Mouse (Mus musculus) heart, embryonic 11.5 days (tissue): ENCODE results near the gene Slc12a8. TPM values are rescaled to one million over a fixed set of nuclear protein-coding genes. Genes with fewer than 3 reads are reported as not detected.
A peak's percentile ranks its signal among the peaks of the same experiment; 100 is the strongest.

Source experiments
- ATAC-seq: fragments of 200-750 bp; cut with Nextera tagmentation; replicated peaks from 2 replicates; pipeline ENCODE4 v1.8.0; 2017; ENCODE audit warnings: moderate library complexity; ENCODE audit not compliant: insufficient number of reproducible peaks, low FRiP score, low TSS enrichment
- H3K27ac ChIP-seq: fragments of 300-500 bp; sonication (generic); 2 replicates; pipeline ENCODE4 v1.5.1; 2014; ENCODE audit warnings: mild to moderate bottlenecking, low read depth, low read length
- H3K27me3 ChIP-seq: fragments of 300-500 bp; sonication (generic); 2 replicates; pipeline ENCODE4 v1.6.1; 2014; ENCODE audit warnings: mild to moderate bottlenecking, low read length, mixed read lengths; ENCODE audit not compliant: control insufficient read depth, insufficient read depth
- H3K36me3 ChIP-seq: fragments of 300-500 bp; sonication (generic); 2 replicates; pipeline ENCODE4 v1.6.1; 2014; ENCODE audit warnings: mild to moderate bottlenecking, low read length, moderate library complexity, mixed read lengths; ENCODE audit not compliant: control insufficient read depth, insufficient read depth
- H3K4me1 ChIP-seq: fragments of 300-500 bp; sonication (generic); 2 replicates; pipeline ENCODE4 v1.6.1; 2014; ENCODE audit warnings: low read length; ENCODE audit not compliant: control insufficient read depth, insufficient read depth
- H3K4me2 ChIP-seq: fragments of 300-500 bp; sonication (generic); 2 replicates; pipeline ENCODE4 v1.6.1; 2014; ENCODE audit warnings: mild to moderate bottlenecking, moderate library complexity
- H3K4me3 ChIP-seq: fragments of 300-500 bp; sonication (generic); 2 replicates; pipeline ENCODE4 v1.5.1; 2014; ENCODE audit warnings: low read depth, low read length
- H3K9ac ChIP-seq: fragments of 300-500 bp; sonication (generic); 2 replicates; pipeline ENCODE4 v1.6.1; 2014; ENCODE audit warnings: mild to moderate bottlenecking, low read depth, low read length, moderate library complexity
- H3K9me3 ChIP-seq: fragments of 300-500 bp; sonication (generic); replicated peaks from 2 replicates; pipeline ENCODE4 v1.6.1; 2016; ENCODE audit warnings: low read length; ENCODE audit not compliant: control insufficient read depth
- WGBS: fragments of 180-500 bp; shearing (Covaris S2); extraction: QIAGEN DNeasy Blood & Tissue Kit; methylation state at CpG from one replicate; pipeline ENCODE4 v1.1.7; 2014; ENCODE audit not compliant: insufficient replicate concordance; 5-methylcytosine and 5-hydroxymethylcytosine counted together
- polyA plus RNA-seq: library from polyadenylated mRNA; unstranded; fragments of >200 nt; fragmentation: Nextera tagmentation; extraction: Ambion mirVana; gene quantifications from 2 replicates; pipeline ENCODE4 v1.2.1, GENCODE M21; 2014

Gene Slc12a8
- polyA plus RNA-seq, 1 experiment from 2014 or later = 2.0 TPM

DNA sequence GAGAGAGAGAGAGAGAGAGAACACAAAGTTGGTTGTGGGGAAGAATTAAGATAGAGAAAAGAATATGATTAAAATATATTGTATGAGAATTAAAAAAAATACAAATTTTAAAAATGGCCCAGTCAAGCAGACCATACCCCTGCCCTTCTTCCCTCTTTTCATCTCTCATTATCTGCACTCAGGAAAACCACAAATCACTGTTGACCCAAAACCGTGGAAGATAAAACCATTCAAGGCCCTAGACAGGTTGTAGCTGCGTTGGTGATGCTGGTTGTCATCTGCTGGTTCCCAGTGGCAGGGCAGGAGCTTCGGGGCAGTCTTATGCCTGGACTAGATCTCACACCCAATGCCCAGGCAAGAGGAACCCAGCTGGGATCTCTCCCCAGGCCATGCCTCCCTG is 66.2 kb downstream of the Slc12a8 start:
- 32% methylated on average over 3 of the region's 3 CpGs for WGBS
- ATAC-seq = no peak
- no peaks in the 10 kb centered on the region for H3K27me3 ChIP-seq
- H3K36me3 ChIP-seq = no peaks in the 10 kb centered on the region
- peak overlapping the region; percentile 84 for H3K27ac ChIP-seq
- peaks cover 54% of the 10 kb centered on the region for H3K4me1 ChIP-seq
- peak overlapping the region; percentile 61 for H3K4me2 ChIP-seq
- no peak overlapping the region for H3K9ac ChIP-seq
- no peaks in the 10 kb centered on the region for H3K9me3 ChIP-seq
- no peak overlapping the region for H3K4me3 ChIP-seq

DNA sequence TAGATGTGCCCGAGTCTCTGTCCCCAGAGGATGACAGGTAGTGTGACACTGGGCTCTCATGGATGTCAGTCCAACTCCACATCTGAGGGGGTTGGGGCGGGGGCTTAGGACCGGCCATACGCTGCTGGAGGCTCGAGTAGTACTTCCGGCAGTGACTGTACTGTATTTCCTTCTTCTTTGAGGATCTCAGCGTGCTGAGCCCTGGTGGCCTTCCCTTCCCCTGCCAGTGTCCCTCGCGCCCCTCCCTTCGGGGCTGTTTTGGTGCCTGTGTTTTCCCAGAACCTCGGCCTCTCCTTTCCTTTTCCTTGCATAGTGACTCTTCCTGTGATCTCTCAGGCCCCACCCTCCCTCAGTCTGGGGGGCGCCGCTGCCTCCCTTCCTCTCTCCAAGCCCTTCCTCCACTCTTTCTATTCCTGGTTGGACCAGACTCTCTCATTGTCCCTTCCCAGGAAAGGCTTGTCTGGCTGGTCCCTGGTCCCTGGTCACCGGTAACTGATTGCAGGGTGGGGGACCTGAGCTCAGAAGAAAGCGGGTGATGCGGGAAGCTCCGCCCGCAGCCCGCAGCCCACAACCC is 66.8 kb downstream of the Slc12a8 start:
- Histone ChIP-seq H3K27me3 (no peaks in the 10 kb centered on the region), H3K4me2 (peak overlapping the region; percentile 61), H3K9ac (peak overlapping the region; percentile 65), H3K9me3 (no peaks in the 10 kb centered on the region), H3K27ac (peak overlapping the region; percentile 84), H3K4me1 (peaks cover 48% of the 10 kb centered on the region), H3K4me3 (peak overlapping the region; percentile 30), H3K36me3 (no peaks in the 10 kb centered on the region)
- no peak for ATAC-seq
- 14% methylated on average over 18 of the region's 19 CpGs for WGBS

DNA sequence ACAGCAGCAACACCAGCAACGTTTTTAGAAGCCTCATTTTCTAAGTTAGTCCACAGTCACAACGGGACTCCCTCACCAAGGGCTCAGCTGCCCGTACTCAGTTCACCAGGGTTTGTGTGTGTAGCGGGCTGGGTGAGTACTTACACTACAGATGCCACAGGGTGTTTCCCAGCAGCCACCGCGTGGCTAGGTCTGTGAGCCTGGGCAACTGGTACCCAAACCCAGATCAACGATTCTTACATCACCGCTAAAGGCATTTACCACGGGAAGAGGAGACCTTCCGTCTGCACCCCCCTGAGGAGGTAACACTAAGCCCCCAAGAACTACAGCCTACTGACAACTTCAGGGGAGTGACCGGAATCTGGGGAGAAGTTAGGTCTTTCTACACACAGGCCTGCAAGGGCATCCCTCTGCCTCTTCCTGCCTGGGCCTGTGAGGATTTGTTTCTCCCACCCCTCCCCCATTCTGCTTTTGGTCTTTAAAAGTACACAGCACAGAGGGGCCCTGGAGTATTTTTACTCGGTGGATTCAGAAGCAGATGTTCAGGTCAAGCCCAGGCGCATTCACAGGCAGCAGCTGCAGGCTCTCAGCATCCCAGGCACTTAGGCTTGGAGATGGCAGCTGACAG is 67.4 kb downstream of the Slc12a8 start:
- no peaks in the 10 kb centered on the region for H3K27me3 ChIP-seq
- peak overlapping the region; percentile 30 for H3K4me3 ChIP-seq
- 19% methylated on average over 13 of the region's 13 CpGs for WGBS
- H3K36me3 ChIP-seq = no peaks in the 10 kb centered on the region
- no peaks in the 10 kb centered on the region for H3K9me3 ChIP-seq
- H3K9ac ChIP-seq = peak overlapping the region; percentile 65
- peak overlapping the region; percentile 61 for H3K4me2 ChIP-seq
- peaks cover 45% of the 10 kb centered on the region for H3K4me1 ChIP-seq
- no peak for ATAC-seq
- peak overlapping the region; percentile 84 for H3K27ac ChIP-seq

DNA sequence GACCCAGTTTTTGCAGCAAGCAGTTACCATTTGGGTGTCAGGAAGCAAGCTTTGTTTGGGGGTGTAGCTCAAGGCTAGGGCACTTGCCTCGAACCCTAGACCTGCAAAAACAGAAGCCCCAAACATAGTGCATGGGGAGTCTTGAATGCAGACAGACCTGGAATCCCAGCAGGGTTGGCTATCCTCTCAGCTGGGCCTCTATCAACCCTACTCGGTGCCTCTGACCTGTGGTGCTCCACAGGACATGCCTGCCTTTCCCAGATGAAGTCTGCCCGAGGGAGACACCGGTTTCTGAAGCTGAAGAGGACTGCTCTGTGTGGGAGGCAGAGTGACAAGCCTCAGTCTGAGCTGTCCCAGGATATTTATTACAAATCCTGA is 67.9 kb downstream of the Slc12a8 start:
- Histone ChIP-seq H3K27ac (peak overlapping the region; percentile 84), H3K9me3 (no peaks in the 10 kb centered on the region), H3K4me1 (peaks cover 44% of the 10 kb centered on the region), H3K36me3 (no peaks in the 10 kb centered on the region), H3K4me3 (no peak overlapping the region), H3K4me2 (no peak overlapping the region), H3K27me3 (no peaks in the 10 kb centered on the region), H3K9ac (no peak overlapping the region; the same call in 1 of the 2 replicates)
- no peak for ATAC-seq
- 8% methylated on average over 4 of the region's 4 CpGs for WGBS

DNA sequence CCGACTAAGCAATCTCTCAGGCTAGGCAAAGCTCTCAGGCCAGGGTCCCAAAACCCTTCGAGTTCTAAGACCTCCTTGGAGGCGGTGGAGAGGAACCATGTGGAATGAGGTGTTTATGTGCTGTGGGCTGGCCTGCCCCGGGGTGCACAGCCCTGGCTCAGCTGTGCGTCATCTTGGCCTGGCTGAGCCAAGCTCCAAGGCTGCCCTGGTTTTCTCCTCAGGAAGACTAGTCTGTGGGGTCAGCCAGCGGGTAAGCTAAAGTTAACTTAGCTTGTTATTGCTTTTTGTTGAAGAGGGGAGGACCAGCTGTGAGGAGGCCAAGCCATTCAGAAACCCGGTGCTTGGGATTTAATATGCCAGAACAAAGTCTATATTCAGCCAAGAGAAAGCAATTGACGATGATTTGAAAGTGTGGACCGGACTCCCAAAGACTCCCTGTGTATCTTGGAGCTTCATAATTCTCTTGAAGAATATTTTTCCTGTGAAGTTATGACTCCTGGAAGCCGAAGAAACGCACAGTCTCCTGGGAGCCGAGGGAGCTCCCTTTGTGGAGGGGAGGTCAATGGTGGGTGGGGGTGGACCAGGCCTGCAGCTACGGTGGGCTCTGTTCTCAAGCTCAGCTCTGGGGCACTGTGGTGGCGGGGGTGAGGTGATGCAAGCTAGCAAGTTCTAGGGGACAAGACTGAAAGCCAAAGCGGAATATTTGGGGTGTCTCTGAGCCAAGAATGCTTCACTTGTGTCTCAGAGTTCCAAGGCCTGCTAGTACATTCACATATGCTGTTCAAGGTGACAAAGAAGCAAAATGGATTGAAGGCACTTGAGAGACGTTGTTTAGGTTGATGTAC is 70.4 kb downstream of the Slc12a8 start:
- H3K4me2 ChIP-seq = no peak overlapping the region
- H3K27me3 ChIP-seq = no peaks in the 10 kb centered on the region
- ATAC-seq = no peak
- H3K4me1 ChIP-seq = peaks cover 32% of the 10 kb centered on the region
- no peak overlapping the region for H3K4me3 ChIP-seq
- H3K9ac ChIP-seq = no peak overlapping the region
- no peaks in the 10 kb centered on the region for H3K36me3 ChIP-seq
- no peaks in the 10 kb centered on the region for H3K9me3 ChIP-seq
- no peak overlapping the region for H3K27ac ChIP-seq
- 88% methylated on average over 16 of the region's 16 CpGs for WGBS

DNA sequence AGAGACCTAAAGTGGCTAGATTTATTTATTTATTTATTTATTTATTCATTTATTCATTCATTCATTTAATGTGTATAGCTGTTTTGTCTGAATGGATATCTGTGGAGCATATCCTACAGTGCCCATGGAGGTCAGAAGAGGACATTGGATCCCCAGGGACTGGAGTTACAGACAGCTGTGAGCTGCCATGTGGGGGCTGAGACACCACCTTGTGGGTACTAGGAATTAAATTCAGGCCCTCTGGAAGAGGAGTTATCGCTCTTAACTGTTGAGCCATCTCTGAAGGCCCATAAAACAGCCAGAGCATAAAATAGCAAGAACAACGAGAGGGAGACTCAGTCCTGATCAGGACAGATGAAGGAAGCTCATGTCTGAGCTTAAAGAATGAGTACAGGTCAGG is 71.7 kb downstream of the Slc12a8 start:
- Histone ChIP-seq H3K9me3 (no peaks in the 10 kb centered on the region), H3K27ac (no peak overlapping the region), H3K4me1 (peaks cover 29% of the 10 kb centered on the region), H3K36me3 (no peaks in the 10 kb centered on the region), H3K9ac (no peak overlapping the region), H3K27me3 (no peaks in the 10 kb centered on the region), H3K4me3 (no peak overlapping the region), H3K4me2 (no peak overlapping the region)
- ATAC-seq = no peak
- WGBS = 67% methylated on average over 2 of the region's 2 CpGs

DNA sequence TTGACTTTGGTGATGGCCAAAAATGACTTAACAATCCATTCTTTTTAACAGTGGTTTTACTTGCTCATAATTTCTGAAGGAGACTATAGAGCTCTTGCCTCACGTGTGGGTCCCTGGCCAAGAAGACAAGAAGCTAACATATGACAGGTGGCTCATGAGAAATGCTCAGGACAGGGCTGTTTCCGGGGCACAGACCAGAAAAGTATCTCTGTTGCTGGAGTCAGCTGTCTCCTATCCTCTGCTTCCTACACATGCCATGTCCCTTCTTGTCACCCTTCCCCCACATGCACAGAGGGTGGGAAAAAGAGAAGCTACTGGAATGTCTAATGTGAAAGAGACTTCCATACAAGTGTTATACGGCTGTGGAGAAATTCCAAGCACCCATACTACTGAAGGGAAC is 73.3 kb downstream of the Slc12a8 start:
- Histone ChIP-seq H3K9ac (no peak overlapping the region), H3K4me3 (no peak overlapping the region), H3K27me3 (no peaks in the 10 kb centered on the region), H3K4me1 (peaks cover 24% of the 10 kb centered on the region), H3K36me3 (no peaks in the 10 kb centered on the region), H3K27ac (no peak overlapping the region), H3K9me3 (no peaks in the 10 kb centered on the region), H3K4me2 (no peak overlapping the region)
- 75% methylated on average over 3 of the region's 3 CpGs for WGBS
- no peak for ATAC-seq

DNA sequence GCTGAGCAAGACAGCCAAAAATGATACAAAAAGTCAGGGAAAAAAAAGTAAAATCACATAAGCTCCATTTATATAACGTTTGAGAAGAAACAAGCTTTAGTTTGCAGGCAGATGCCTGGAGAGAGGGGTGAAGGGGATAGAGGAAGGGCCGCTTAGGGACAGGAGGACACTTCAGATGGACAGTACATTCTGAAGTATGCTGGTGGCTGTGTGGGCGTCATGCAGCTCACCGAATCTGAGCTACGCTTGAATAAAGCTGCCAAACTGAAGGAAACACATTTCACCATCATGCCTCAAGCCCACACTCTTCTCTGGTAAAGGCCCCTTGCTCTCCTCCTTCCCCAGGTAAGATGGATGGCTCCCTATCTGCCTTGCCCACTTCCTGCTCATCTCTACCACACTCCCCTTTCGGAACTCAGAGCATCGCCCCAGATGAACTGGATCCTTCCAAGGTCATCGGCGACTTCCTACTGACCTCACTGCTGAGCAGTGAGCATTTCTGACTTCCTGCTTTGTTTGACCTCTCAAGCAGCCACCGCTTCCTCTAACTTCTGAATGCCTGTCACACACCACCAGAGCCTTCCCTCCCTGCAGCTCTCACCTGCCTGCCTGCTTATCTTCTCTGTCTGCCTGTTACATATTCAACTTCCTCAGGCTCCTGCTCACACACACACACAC is 74.4 kb downstream of the Slc12a8 start:
- Histone ChIP-seq H3K36me3 (no peaks in the 10 kb centered on the region), H3K27me3 (no peaks in the 10 kb centered on the region), H3K4me1 (peaks cover 24% of the 10 kb centered on the region), H3K27ac (peak overlapping the region; percentile 24; the same call in 1 of the 2 replicates), H3K4me3 (no peak overlapping the region), H3K9me3 (no peaks in the 10 kb centered on the region), H3K9ac (no peak overlapping the region), H3K4me2 (no peak overlapping the region)
- WGBS = 61% methylated on average over 10 of the region's 10 CpGs
- no peak for ATAC-seq
